Mouse (Mus musculus): ENCODE results near the gene Rab37.
A peak's percentile ranks its signal among the peaks of the same experiment; 100 is the strongest.

Gene Rab37

GRCm38 (mm10) chr11:115091362-115091901 lies at the start of gene Rab37:
TSS of gene Rab37 (plus strand) at chr11:115091431.
- peak; percentile 36 to 41 for DNase-seq

- DNase-seq = no peak
These were observed 43.0 kb upstream of the Rab37 start, which contains the start of gene Cd300ld3 for GRCm38 (mm10) chr11:115048259-115048658. TSS of gene Cd300ld3 (minus strand) at chr11:115048409.

DNA sequence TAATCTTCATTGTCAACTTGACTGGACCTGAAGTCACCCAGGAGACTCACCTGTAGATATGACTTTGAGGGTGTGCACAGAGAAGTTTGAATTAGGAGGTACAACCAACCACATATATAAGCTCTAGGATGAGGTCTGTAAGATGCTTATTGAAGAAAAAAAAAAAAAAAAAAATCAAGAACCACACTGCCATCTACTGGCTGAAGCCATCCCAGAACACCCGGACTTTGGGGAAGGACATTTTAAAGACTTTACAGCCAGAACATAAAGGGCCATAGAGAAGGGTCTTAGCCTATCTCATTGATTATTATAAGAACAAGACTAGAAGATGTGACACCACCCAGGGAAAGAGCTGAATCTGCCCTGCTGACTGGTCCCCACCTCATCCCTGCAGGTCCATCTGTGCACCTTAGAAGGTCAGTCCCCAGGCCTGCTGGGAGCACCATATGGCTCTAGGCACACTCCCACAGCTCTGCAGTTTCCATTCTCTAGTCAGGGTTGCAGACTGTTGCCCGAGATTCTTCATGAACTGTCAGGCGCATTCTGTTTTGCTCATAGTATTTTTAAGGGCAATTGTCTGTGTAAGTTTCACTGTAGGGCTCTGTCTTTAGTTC lies 41.8 kb upstream of the Rab37 start:
- peak; percentile 14 to 32 for DNase-seq

GRCm38 (mm10) chr11:115052206-115052605 lies 39.0 kb upstream of the Rab37 start:
- DNase-seq = peak; percentile 29 to 31

DNA sequence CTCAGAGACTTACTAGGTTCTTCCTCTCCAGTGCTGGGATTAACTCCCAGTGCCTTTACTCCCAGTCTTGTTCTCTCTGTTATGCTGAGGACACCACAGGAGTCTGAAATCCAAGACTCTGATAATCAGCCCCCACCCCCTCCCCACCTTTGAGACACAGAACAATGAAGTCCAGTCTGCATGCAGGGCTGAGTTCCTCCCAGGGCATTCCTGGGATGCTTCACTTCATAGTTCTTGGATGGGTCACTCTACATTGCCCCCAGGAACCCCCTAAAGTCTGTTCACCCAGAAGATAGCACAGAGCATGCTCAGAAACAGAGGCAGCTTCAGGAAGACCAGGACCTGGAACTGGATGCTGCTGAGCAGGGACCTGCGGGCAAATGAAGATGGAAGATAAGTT lies 38.2 kb upstream of the Rab37 start:
- no peak for DNase-seq

GRCm38 (mm10) chr11:115054537-115054936 lies 36.7 kb upstream of the Rab37 start:
- no peak for DNase-seq

DNA sequence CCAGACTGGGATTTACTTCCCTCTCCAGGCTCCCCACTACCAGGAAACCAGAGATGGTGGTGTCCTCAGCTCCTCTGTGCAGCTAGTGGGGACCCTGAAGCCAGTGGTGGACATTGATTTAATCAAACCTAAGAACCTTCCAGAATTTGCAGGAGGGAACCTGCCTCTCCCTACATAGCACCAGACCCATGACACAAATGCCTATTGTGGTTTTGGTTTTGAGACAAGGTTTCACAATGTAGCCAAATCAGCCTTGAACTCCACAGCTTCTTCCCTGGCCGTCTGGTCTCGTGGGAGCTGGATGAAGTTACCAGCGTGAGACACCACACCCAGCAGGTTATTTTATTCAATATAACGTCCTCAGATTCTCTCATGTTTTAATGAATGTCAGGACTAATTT lies 32.5 kb upstream of the Rab37 start:
- DNase-seq = no peak

DNA sequence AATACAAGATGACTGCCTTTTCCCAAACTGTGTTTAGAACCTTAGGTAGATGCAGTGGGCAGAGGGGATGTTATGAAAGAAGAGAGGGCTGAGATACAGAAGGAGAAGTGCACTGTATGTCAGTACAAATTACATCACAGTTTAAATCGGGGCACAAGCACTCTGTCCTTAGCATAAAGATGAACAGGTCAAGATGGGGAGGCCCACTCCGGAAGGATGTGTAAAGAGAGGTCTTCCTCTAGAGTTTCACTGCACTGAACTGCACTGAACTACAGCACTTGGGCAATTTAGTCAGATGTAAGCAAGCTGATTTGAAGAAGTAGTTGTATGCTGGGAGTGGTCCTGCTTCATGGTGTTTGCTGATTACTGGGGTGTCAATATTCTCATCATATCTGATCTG lies 31.4 kb upstream of the Rab37 start:
- no peak for DNase-seq

GRCm38 (mm10) chr11:115062077-115062476 lies 29.2 kb upstream of the Rab37 start, which contains the start of gene Cd300e:
TSS of gene Cd300e (minus strand) at chr11:115062177.
- DNase-seq = no peak

DNA sequence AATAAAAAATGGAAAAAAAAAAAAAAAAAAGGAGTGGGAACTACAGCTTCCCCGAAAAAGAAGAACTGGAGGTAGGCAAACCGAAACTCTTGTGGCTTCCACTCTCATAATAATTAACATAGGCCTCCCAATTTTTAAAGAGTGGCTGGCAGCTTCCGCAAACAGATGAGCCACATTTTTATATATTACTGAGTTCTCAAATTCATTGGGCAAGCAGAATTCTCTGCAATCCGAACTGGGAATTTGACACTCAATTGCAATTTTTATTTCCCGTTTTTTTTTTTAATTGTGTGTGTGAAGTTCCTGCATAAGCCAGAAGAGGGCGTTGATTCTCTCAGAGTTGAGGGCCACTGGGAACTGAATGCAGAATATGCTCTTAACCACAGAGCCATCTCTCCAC lies 24.5 kb upstream of the Rab37 start:
- DNase-seq = peak in 1 of 2 experiments; percentile 15

GRCm38 (mm10) chr11:115071015-115071551 lies 20.1 kb upstream of the Rab37 start:
- DNase-seq = no peak

GRCm38 (mm10) chr11:115071631-115072294 lies 19.5 kb upstream of the Rab37 start:
- DNase-seq = no peak

DNA sequence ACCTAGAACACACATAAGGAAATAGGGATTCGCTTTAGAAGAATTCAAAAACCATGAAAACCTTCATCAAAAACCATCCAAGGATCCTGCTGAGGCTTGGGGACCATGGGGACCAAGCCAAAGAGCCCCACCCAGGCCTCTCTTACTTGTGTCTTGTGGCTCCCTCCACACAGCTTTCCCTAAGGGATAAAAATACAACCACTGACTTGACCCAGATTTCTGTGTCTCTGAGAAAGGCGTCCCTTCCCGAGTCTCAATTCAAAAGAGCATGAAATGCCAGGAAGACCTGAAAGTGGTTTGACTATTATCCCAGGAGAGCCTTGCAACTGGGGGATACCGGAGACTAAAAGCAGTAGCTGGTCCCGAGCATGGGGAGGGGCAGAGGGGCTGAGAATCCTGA lies 18.2 kb upstream of the Rab37 start:
- no peak for DNase-seq

- no peak for DNase-seq
These were observed 15.8 kb upstream of the Rab37 start for GRCm38 (mm10) chr11:115075407-115075806.

GRCm38 (mm10) chr11:115075859-115076258 lies 15.4 kb upstream of the Rab37 start:
- DNase-seq = no peak

GRCm38 (mm10) chr11:115077436-115077835 lies 13.8 kb upstream of the Rab37 start:
- no peak for DNase-seq

- DNase-seq = no peak
These were observed 12.6 kb upstream of the Rab37 start for GRCm38 (mm10) chr11:115078680-115079079.

GRCm38 (mm10) chr11:115080886-115081285 lies 10.3 kb upstream of the Rab37 start:
- peak; percentile 61 to 64 for DNase-seq

GRCm38 (mm10) chr11:115081373-115081772 lies 9.9 kb upstream of the Rab37 start:
- no peak for DNase-seq

- no peak for DNase-seq
These were observed 9.0 kb upstream of the Rab37 start for GRCm38 (mm10) chr11:115082196-115082595.

- DNase-seq = peak; percentile 78
These were observed 7.7 kb upstream of the Rab37 start for GRCm38 (mm10) chr11:115083376-115084139.

DNA sequence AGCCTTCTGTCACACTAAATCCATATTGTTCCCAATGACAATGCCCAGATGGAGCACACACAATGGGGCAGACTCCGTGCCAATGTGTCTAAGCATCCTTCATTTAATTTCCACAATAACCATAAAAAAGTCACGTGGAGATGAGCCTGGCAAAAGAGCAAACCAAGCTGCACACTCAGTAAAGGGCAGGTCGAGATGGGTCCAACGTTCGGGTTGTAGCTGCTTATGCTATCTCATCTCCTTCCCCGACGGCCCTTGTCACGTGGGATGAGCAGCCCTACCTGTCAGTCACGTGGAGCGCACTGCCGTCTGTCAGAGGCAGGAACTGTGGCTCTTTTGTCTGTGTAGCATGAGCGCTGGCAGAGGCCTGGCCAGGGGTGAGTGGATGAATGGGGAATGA lies 6.6 kb upstream of the Rab37 start:
- DNase-seq = no peak

GRCm38 (mm10) chr11:115085064-115085463 lies 6.2 kb upstream of the Rab37 start:
- no peak for DNase-seq
